Mouse (Mus musculus) embryonic facial prominence, embryonic 11.5 days (tissue): Measurements from ENCODE around the gene Dvl3. TPM values are rescaled to one million over a fixed set of nuclear protein-coding genes. Genes with fewer than 3 reads are reported as not detected.

Experiments
- ATAC-seq: fragments of 200-750 bp; cut with Nextera tagmentation; replicated peaks from 2 replicates; pipeline ENCODE4 v1.8.0; 2017; ENCODE audit warnings: low read depth; ENCODE audit not compliant: insufficient number of reproducible peaks, low FRiP score, low TSS enrichment
- DNase-seq: peaks from one replicate; pipeline ENCODE4 v3.0.0-alpha.2; 2015; ENCODE audit warnings: low spot score
- H3K27ac ChIP-seq: fragments of 300-500 bp; sonication (generic); replicated peaks from 2 replicates; pipeline ENCODE4 v1.5.1; 2014; ENCODE audit warnings: mild to moderate bottlenecking, low read depth, low read length, control low read depth
- H3K27me3 ChIP-seq: fragments of 300-500 bp; sonication (generic); 2 replicates; pipeline ENCODE4 v1.6.1; 2014; ENCODE audit warnings: mild to moderate bottlenecking, low read length, moderate library complexity, mixed read lengths; ENCODE audit not compliant: control insufficient read depth, insufficient read depth
- H3K36me3 ChIP-seq: fragments of 300-500 bp; sonication (generic); replicated peaks from 2 replicates; pipeline ENCODE4 v1.6.1; 2014; ENCODE audit warnings: low read depth, mild to moderate bottlenecking, low read length, moderate library complexity, mixed read lengths; ENCODE audit not compliant: control insufficient read depth, insufficient read depth
- H3K4me1 ChIP-seq: fragments of 300-500 bp; sonication (generic); 2 replicates; pipeline ENCODE4 v1.6.1; 2014; ENCODE audit warnings: low read length, mixed read lengths; ENCODE audit not compliant: control insufficient read depth, insufficient read depth
- H3K4me2 ChIP-seq: fragments of 300-500 bp; sonication (generic); 2 replicates; pipeline ENCODE4 v1.6.1; 2014; ENCODE audit warnings: low read depth, mild to moderate bottlenecking, control low read depth, low read length, moderate library complexity
- H3K4me3 ChIP-seq: fragments of 300-500 bp; sonication (generic); 2 replicates; pipeline ENCODE4 v1.5.1; 2014; ENCODE audit warnings: low read depth, low read length, control low read depth
- H3K9ac ChIP-seq: fragments of 300-500 bp; sonication (generic); replicated peaks from 2 replicates; pipeline ENCODE4 v1.6.1; 2014; ENCODE audit warnings: mild to moderate bottlenecking, control low read depth, low read length
- H3K9me3 ChIP-seq: fragments of 300-500 bp; sonication (generic); replicated peaks from 2 replicates; pipeline ENCODE4 v1.6.1; 2016; ENCODE audit warnings: mild to moderate bottlenecking, low read length, inconsistent platforms, mixed read lengths; ENCODE audit not compliant: control insufficient read depth
- WGBS: fragments of 180-500 bp; shearing (Covaris S2); extraction: QIAGEN DNeasy Blood & Tissue Kit; methylation state at CpG from one replicate; pipeline ENCODE4 v1.1.7; 2014; 5-methylcytosine and 5-hydroxymethylcytosine counted together
- polyA plus RNA-seq: library from polyadenylated mRNA; unstranded; fragments of >200 nt; fragmentation: Nextera tagmentation; extraction: Ambion mirVana; gene quantifications from 2 replicates; pipeline ENCODE4 v1.2.1, GENCODE M21; 2014

The Dvl3 gene
- polyA plus RNA-seq: 37.1 and 38.5 TPM in 2 replicates

GRCm38 (mm10) chr16:20516726-20517201 is at the start of gene Dvl3:
Gene Dvl3 (plus strand): TSS chr16:20516982.
- Histone ChIP-seq H3K27me3 (no peaks in the 10 kb centered on the region), H3K9ac (peak within 1 kb of the TSS; percentile 95), H3K27ac (peak within 1 kb of the TSS; percentile 83), H3K36me3 (peaks cover 3% of the 10 kb centered on the region), H3K9me3 (no peaks in the 10 kb centered on the region), H3K4me1 (no peaks in the 10 kb centered on the region), H3K4me3 (peak within 1 kb of the TSS; percentile 86), H3K4me2 (peak within 1 kb of the TSS; percentile 87)
- DNase-seq (peak; percentile 95), ATAC-seq (peak; percentile 93)
- 0% methylated on average over 55 of the region's 55 CpGs for WGBS

- Histone ChIP-seq H3K27me3 (no peaks in the 10 kb centered on the region), H3K9me3 (no peaks in the 10 kb centered on the region), H3K4me1 (no peaks in the 10 kb centered on the region), H3K27ac (no peak overlapping the region), H3K36me3 (no peaks in the 10 kb centered on the region), H3K4me3 (no peak overlapping the region), H3K9ac (no peak overlapping the region), H3K4me2 (no peak overlapping the region)
- DNase-seq (no peak), ATAC-seq (no peak)
- WGBS: 84% methylated on average over 2 of the region's 2 CpGs
These were observed 45.8 kb upstream of the Dvl3 start for GRCm38 (mm10) chr16:20470981-20471380.

DNA sequence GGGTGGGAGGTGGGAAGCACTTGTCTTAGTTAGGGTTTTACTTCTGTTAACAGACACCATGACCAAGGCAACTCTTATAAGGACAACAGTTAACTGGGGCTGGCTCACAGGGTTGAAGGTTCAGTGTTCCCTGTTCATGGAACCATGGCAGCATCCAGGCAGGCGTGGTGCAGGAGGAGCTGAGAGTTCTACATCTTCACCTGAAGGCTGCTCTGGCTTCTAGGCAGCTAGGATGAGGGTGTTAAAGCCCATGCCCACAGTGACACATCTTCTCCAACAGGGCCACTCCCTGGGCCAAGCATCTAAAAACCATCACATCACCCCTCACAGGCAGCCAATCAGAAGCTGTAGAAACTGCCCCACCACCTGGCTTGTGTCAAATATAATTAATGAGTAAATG is 45.1 kb upstream of the Dvl3 start:
- Histone ChIP-seq H3K27ac (no peak overlapping the region), H3K36me3 (no peaks in the 10 kb centered on the region), H3K4me3 (no peak overlapping the region), H3K4me1 (no peaks in the 10 kb centered on the region), H3K9ac (no peak overlapping the region), H3K27me3 (no peaks in the 10 kb centered on the region), H3K4me2 (no peak overlapping the region), H3K9me3 (no peaks in the 10 kb centered on the region)
- 83% methylated on average over 1 of the region's 1 CpGs for WGBS
- DNase-seq: no peak
- ATAC-seq: no peak

GRCm38 (mm10) chr16:20473748-20474147 is 43.0 kb upstream of the Dvl3 start:
- WGBS: 88% methylated on average over 1 of the region's 1 CpGs
- no peaks in the 10 kb centered on the region for H3K27me3 ChIP-seq
- no peaks in the 10 kb centered on the region for H3K4me1 ChIP-seq
- H3K9ac ChIP-seq: no peak overlapping the region
- no peaks in the 10 kb centered on the region for H3K9me3 ChIP-seq
- no peak overlapping the region for H3K27ac ChIP-seq
- H3K4me2 ChIP-seq: no peak overlapping the region
- H3K36me3 ChIP-seq: no peaks in the 10 kb centered on the region
- no peak overlapping the region for H3K4me3 ChIP-seq
- no peak for DNase-seq
- no peak for ATAC-seq

DNA sequence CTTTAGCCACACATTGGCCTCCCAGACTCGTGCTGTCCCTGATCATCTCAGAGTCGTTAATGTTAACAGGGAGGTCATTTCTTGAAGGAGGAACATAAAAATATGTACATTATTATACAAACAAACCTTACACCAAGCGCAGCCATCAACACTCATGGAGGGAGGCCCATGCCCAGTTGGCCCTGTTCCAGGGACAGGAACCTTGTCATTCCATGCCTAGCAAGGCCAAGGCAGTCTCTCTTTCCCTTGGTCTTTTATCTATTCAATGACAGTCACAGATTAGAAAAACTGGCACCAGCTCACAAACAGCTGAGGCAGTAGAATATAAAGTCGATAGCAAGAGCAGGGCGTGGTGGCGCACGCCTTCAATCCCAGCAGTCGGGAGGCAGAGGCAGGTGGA is 42.6 kb upstream of the Dvl3 start:
- DNase-seq (no peak), ATAC-seq (no peak)
- 94% methylated on average over 8 of the region's 8 CpGs for WGBS
- no peak overlapping the region for H3K4me3 ChIP-seq
- H3K4me1 ChIP-seq: no peaks in the 10 kb centered on the region
- no peaks in the 10 kb centered on the region for H3K36me3 ChIP-seq
- no peak overlapping the region for H3K4me2 ChIP-seq
- H3K27ac ChIP-seq: no peak overlapping the region
- no peak overlapping the region for H3K9ac ChIP-seq
- no peaks in the 10 kb centered on the region for H3K27me3 ChIP-seq
- no peaks in the 10 kb centered on the region for H3K9me3 ChIP-seq

DNA sequence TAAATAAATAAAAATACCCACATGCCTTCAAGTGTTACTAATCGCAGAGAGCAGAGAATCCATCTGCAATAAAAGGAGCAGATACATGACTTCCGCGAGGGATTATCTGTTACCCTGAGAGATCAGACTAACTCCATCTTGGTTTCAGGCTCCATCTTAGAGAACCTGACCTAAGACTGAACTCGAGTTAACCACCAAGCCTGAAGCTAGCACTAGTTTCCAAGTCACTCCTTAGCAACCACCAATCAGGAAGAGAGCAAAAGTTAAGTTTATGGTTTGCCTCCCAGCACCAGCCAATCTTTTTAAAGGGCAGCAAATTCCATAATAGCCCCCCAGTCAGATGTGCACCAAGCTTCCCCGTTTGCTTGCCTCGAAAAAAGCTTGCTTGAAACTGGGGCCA is 42.0 kb upstream of the Dvl3 start:
- DNase-seq: no peak
- H3K36me3 ChIP-seq: no peaks in the 10 kb centered on the region
- H3K27me3 ChIP-seq: no peaks in the 10 kb centered on the region
- no peak overlapping the region for H3K27ac ChIP-seq
- H3K4me3 ChIP-seq: no peak overlapping the region
- H3K9me3 ChIP-seq: no peaks in the 10 kb centered on the region
- ATAC-seq: no peak
- H3K4me1 ChIP-seq: no peaks in the 10 kb centered on the region
- H3K4me2 ChIP-seq: no peak overlapping the region
- WGBS: 86% methylated on average over 6 of the region's 6 CpGs
- no peak overlapping the region for H3K9ac ChIP-seq

GRCm38 (mm10) chr16:20475335-20475734 is 41.4 kb upstream of the Dvl3 start:
- H3K27me3 ChIP-seq: no peaks in the 10 kb centered on the region
- ATAC-seq (no peak), DNase-seq (no peak)
- H3K36me3 ChIP-seq: no peaks in the 10 kb centered on the region
- H3K4me3 ChIP-seq: no peak overlapping the region
- no peak overlapping the region for H3K9ac ChIP-seq
- WGBS: 93% methylated on average over 1 of the region's 1 CpGs
- H3K4me1 ChIP-seq: no peaks in the 10 kb centered on the region
- H3K4me2 ChIP-seq: no peak overlapping the region
- H3K27ac ChIP-seq: no peak overlapping the region
- H3K9me3 ChIP-seq: no peaks in the 10 kb centered on the region

- H3K4me2 ChIP-seq: no peak overlapping the region
- no peak for DNase-seq
- no peak for ATAC-seq
- no peak overlapping the region for H3K4me3 ChIP-seq
- no peak overlapping the region for H3K27ac ChIP-seq
- H3K4me1 ChIP-seq: no peaks in the 10 kb centered on the region
- no peak overlapping the region for H3K9ac ChIP-seq
- WGBS: 59% methylated on average over 1 of the region's 1 CpGs
- no peaks in the 10 kb centered on the region for H3K9me3 ChIP-seq
- H3K27me3 ChIP-seq: no peaks in the 10 kb centered on the region
- H3K36me3 ChIP-seq: no peaks in the 10 kb centered on the region
These were observed 39.9 kb upstream of the Dvl3 start for GRCm38 (mm10) chr16:20476857-20477256.
